14 mouse cellular contexts compared by ENCODE assay signal in the genomic region with DNA sequence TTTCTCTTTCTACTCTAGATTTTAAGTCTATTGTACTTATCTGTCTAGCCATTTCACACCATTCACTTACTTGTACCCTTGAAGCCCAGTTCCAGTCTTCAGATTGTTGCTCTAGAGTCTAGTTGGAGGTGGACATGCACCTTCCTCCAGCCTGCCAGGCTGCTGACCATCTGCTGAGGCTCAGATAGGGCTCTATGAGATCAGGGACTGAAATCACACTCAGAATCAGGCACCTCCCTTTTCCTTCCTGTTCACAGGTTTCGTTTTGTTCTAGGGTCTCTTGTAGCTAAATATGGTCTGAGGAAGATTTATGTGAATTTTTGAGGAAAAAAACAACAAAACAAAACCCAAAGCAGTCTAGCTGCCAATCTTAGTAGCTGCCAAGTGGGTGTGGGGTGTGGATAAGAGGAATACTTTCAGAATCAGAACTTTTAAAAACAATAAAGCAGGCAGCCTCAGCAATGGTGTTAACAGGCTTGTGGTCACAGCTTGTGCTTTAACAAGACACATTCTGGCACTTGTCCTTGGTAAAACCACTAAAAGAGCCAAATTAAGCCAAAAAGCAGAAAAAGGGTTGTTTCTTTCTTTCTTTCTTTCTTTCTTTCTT.
DNase-seq lines count a peak whose midpoint lies in the region; ATAC-seq lines count a peak whose summit lies in the region.
"Had no signal": no experiment of that assay in that cellular context is flagged by ENCODE, and none has a peak within 500 bp of the region (broad histone marks: within the 10 kb centered on the region; RNA-seq: fewer than 3 reads in every experiment).

No protein-coding gene starts in this region.

- no peak overlapping the region for H3K4me2 ChIP-seq in hindbrain, embryonic 13.5 days
- H3K4me2 ChIP-seq: embryonic facial prominence, embryonic 12.5 days; forebrain, embryonic 12.5 days had no signal

- no peak overlapping the region for H3K9ac ChIP-seq in hindbrain, embryonic 13.5 days
- H3K9ac ChIP-seq: embryonic facial prominence, embryonic 12.5 days; forebrain, embryonic 12.5 days had no signal

- no peaks in the 10 kb centered on the region for H3K4me1 ChIP-seq in heart, embryonic 10.5 days
- no peaks in the 10 kb centered on the region for H3K4me1 ChIP-seq in hindbrain, embryonic 13.5 days (replicated peaks)
- H3K4me1 ChIP-seq: embryonic facial prominence, embryonic 12.5 days; forebrain, embryonic 12.5 days had no signal

- DNase-seq in heart, adult 9 months (ENCODE audit: low spot score in 2 of 2) = peak; percentile 20 to 22
- DNase-seq in heart, embryonic 10.5 days (ENCODE audit: low spot score) = no peak
- peak; percentile 15 for DNase-seq in thymus, postnatal 25 days
- DNase-seq in thymus, postnatal 36 days = no peak
- peak; percentile 54 for DNase-seq in splenic B cell, adult 2 months (ENCODE audit: low read depth, low spot score)
- DNase-seq in left cerebral cortex, adult 11 months (ENCODE audit: low spot score) = no peak
- DNase-seq: cerebellum, adult 8-10 months; gastrocnemius, postnatal 10 days; liver had no signal

- peak; percentile 92 for ATAC-seq in inflammation-experienced regulatory T-cells, adult 6 months
- no peak for ATAC-seq in hindbrain, embryonic 13.5 days (ENCODE audit: low FRiP score)
- ATAC-seq: lung, postnatal 0 days had no signal

- H3K27ac ChIP-seq in heart, embryonic 10.5 days = no peak overlapping the region
- H3K27ac ChIP-seq in hindbrain, embryonic 13.5 days = no peak overlapping the region
- H3K27ac ChIP-seq: embryonic facial prominence, embryonic 12.5 days; forebrain, embryonic 12.5 days had no signal

- no peaks in the 10 kb centered on the region for H3K9me3 ChIP-seq in heart, embryonic 10.5 days
- H3K9me3 ChIP-seq in hindbrain, embryonic 13.5 days = no peaks in the 10 kb centered on the region
- H3K9me3 ChIP-seq: embryonic facial prominence, embryonic 12.5 days; forebrain, embryonic 12.5 days had no signal

- no peaks in the 10 kb centered on the region for H3K27me3 ChIP-seq in heart, embryonic 10.5 days (ENCODE audit: insufficient read depth, poor library complexity, severe bottlenecking)
- no peaks in the 10 kb centered on the region for H3K27me3 ChIP-seq in splenic B cell, adult 2 months (ENCODE audit: control insufficient read depth, insufficient read depth, low read length, poor library complexity, severe bottlenecking)
- H3K27me3 ChIP-seq in hindbrain, embryonic 13.5 days = no peaks in the 10 kb centered on the region
- H3K27me3 ChIP-seq: embryonic facial prominence, embryonic 12.5 days; forebrain, embryonic 12.5 days had no signal

- no peak overlapping the region for H3K4me3 ChIP-seq in heart, embryonic 10.5 days
- H3K4me3 ChIP-seq in hindbrain, embryonic 13.5 days = no peak overlapping the region
- H3K4me3 ChIP-seq: embryonic facial prominence, embryonic 12.5 days; forebrain, embryonic 12.5 days had no signal

- WGBS in heart, embryonic 10.5 days = 27% methylated on average over 1 of the region's 1 CpGs
- 48% methylated on average over 1 of the region's 1 CpGs for WGBS in hindbrain, embryonic 13.5 days

- H3K36me3 ChIP-seq in heart, embryonic 10.5 days = no peaks in the 10 kb centered on the region
- no peaks in the 10 kb centered on the region; the same call in 1 of the 2 replicates for H3K36me3 ChIP-seq in splenic B cell, adult 2 months (ENCODE audit: control insufficient read depth, insufficient read depth, low read length, poor library complexity, severe bottlenecking)
- no peaks in the 10 kb centered on the region for H3K36me3 ChIP-seq in hindbrain, embryonic 13.5 days
- H3K36me3 ChIP-seq: embryonic facial prominence, embryonic 12.5 days; forebrain, embryonic 12.5 days had no signal

Comparison
In these comparisons a context has a peak if more than half of its experiments do, and no peak if none do; other contexts are left out.
1. DNase-seq: peak in heart, adult 9 months (2 of 2), thymus, postnatal 25 days (single experiment) and splenic B cell, adult 2 months (single experiment); none in heart, embryonic 10.5 days (single experiment), thymus, postnatal 36 days (0 of 2) and left cerebral cortex, adult 11 months (single experiment).